Mouse (Mus musculus) liver, embryonic 11.5 days (tissue): ENCODE measurements around the gene Sp1. TPM values are rescaled to one million over a fixed set of nuclear protein-coding genes. Genes with fewer than 3 reads are reported as not detected.

Source experiments
- ATAC-seq: fragments of 200-750 bp; cut with Nextera tagmentation; replicated peaks from 2 replicates; pipeline ENCODE4 v1.8.0; 2017; ENCODE audit warnings: moderate number of reproducible peaks, mild to moderate bottlenecking, moderate TSS enrichment, moderate library complexity; ENCODE audit not compliant: low FRiP score
- DNase-seq: peaks from one replicate; pipeline ENCODE4 v3.0.0-alpha.2; 2017; ENCODE audit warnings: low spot score
- H3K27ac ChIP-seq: fragments of 300-500 bp; sonication (generic); 2 replicates; pipeline ENCODE4 v1.5.1; 2014; ENCODE audit warnings: mild to moderate bottlenecking, low read depth, low read length, control low read depth
- H3K27me3 ChIP-seq: fragments of 300-500 bp; sonication (generic); replicated peaks from 2 replicates; pipeline ENCODE4 v1.6.1; 2014; ENCODE audit warnings: low read length, mixed read lengths; ENCODE audit not compliant: control insufficient read depth, insufficient read depth
- H3K36me3 ChIP-seq: fragments of 300-500 bp; sonication (generic); 2 replicates; pipeline ENCODE4 v1.6.1; 2014; ENCODE audit warnings: mild to moderate bottlenecking, low read length, moderate library complexity, mixed read lengths; ENCODE audit not compliant: control insufficient read depth, insufficient read depth
- H3K4me1 ChIP-seq: fragments of 300-500 bp; sonication (generic); replicated peaks from 2 replicates; pipeline ENCODE4 v1.6.1; 2014; ENCODE audit warnings: low read length, mixed read lengths; ENCODE audit not compliant: control insufficient read depth, insufficient read depth
- H3K4me2 ChIP-seq: fragments of 300-500 bp; sonication (generic); 2 replicates; pipeline ENCODE4 v1.6.1; 2014; ENCODE audit warnings: mild to moderate bottlenecking, control low read depth, moderate library complexity
- H3K4me3 ChIP-seq: fragments of 300-500 bp; sonication (generic); 2 replicates; pipeline ENCODE4 v1.5.1; 2014; ENCODE audit warnings: low read depth, low read length, control low read depth
- H3K9ac ChIP-seq: fragments of 300-500 bp; sonication (generic); 2 replicates; pipeline ENCODE4 v1.6.1; 2014; ENCODE audit warnings: low read depth, low read length, control low read depth
- H3K9me3 ChIP-seq: fragments of 300-500 bp; sonication (generic); 2 replicates; pipeline ENCODE4 v1.6.1; 2016; ENCODE audit warnings: low read length, inconsistent platforms, mixed read lengths; ENCODE audit not compliant: control insufficient read depth
- WGBS: fragments of 180-500 bp; shearing (Covaris S2); extraction: QIAGEN DNeasy Blood & Tissue Kit; methylation state at CpG from one replicate; pipeline ENCODE4 v1.1.7; 2014; 5-methylcytosine and 5-hydroxymethylcytosine counted together
- polyA plus RNA-seq: library from polyadenylated mRNA; unstranded; fragments of >200 nt; fragmentation: Nextera tagmentation; extraction: Ambion mirVana; gene quantifications from 2 replicates; pipeline ENCODE4 v1.2.1, GENCODE M21; 2014

The Sp1 gene
- 9.7 and 10.6 TPM in 2 replicates for polyA plus RNA-seq

- H3K9me3 ChIP-seq = no peaks in the 10 kb centered on the region
- H3K4me1 ChIP-seq = peaks cover 35% of the 10 kb centered on the region
- no peaks in the 10 kb centered on the region for H3K27me3 ChIP-seq
- ATAC-seq = peak; percentile 93
- peak; percentile 97 for DNase-seq
- WGBS = under 1% methylated on average over 38 of the region's 38 CpGs
- H3K36me3 ChIP-seq = peaks cover 28% of the 10 kb centered on the region
- peak within 1 kb of the TSS; percentile 99 for H3K27ac ChIP-seq
- H3K4me3 ChIP-seq = peak within 1 kb of the TSS; percentile 77
- peak within 1 kb of the TSS; percentile 67 for H3K4me2 ChIP-seq
- H3K9ac ChIP-seq = peak within 1 kb of the TSS; percentile 93
Measured at GRCm38 (mm10) chr15:102405489-102406195, at the start of gene Sp1. TSS of gene Sp1 (plus strand) at chr15:102406143.

DNA sequence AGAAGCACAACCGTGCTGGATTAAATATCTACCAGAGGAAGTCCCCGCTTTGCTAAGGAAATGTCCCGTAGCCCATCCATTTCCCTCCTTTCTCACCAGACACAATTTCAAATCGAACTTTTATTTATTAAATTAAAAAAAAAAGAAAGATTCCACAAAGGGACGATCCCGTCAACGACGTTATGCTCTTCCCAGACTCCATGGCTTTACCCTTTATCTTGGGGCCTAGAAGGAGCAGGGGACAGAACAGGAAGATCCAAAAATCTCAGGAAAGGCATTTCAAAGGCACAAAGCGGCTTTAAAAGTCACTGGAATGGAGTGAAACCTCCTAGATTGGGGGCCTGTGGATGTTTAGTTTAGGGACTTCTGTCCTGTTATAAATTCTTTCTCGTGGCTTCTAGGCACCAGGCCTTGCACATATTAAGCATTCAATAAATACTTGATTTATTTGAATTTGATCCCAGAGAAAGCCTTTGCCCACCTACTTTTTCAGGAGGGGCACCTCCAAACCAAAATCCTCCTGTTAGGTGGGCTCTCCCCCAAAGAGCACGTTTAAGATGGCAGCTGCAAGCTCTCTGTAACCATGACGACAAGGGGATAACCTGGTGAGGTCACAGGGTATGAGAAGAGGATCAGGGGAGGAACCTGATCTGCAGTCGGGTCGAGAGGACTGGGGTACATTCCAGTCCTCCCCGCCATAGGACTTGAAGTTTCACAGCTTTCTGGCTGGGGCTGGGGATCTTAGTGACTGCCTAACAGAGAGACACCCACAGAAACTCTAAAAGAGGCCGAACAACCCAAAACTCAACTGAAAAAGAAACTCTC lies 49.2 kb upstream of the Sp1 start:
- H3K4me2 ChIP-seq = peak overlapping the region; percentile 99
- H3K4me3 ChIP-seq = no peak overlapping the region
- no peaks in the 10 kb centered on the region for H3K9me3 ChIP-seq
- ATAC-seq (no peak), DNase-seq (no peak)
- H3K4me1 ChIP-seq = peaks cover 9% of the 10 kb centered on the region
- H3K36me3 ChIP-seq = no peaks in the 10 kb centered on the region
- 31% methylated on average over 16 of the region's 16 CpGs for WGBS
- H3K27ac ChIP-seq = no peak overlapping the region
- H3K9ac ChIP-seq = no peak overlapping the region
- peaks cover 48% of the 10 kb centered on the region for H3K27me3 ChIP-seq

DNA sequence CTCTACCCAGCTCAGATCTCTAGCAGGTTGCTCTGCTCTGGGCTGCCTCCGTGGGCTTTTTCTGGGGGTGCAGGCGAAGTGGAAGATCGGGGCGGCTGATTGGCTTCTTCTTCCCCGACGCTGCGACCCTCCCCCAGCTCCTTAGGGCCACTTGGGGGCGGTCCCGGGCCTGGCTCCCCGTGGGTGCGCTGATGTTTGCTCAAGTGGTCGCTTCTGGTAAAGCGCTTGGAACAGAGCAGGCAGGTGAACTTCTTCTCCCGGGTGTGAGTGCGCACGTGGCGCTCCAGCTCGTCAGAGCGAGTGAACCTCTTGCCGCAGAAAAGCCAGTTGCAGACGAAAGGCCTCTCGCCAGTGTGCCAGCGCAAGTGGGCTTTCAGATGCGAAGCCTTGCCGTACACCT lies 47.8 kb upstream of the Sp1 start:
- WGBS = 5% methylated on average over 25 of the region's 25 CpGs
- Histone ChIP-seq H3K27ac (no peak overlapping the region), H3K9me3 (no peaks in the 10 kb centered on the region), H3K9ac (peak overlapping the region; percentile 34; the same call in 1 of the 2 replicates), H3K4me1 (peaks cover 17% of the 10 kb centered on the region), H3K27me3 (peaks cover 54% of the 10 kb centered on the region), H3K4me3 (peak overlapping the region; percentile 23; the same call in 1 of the 2 replicates), H3K4me2 (peak overlapping the region; percentile 50), H3K36me3 (no peaks in the 10 kb centered on the region)
- no peak for DNase-seq
- no peak for ATAC-seq

DNA sequence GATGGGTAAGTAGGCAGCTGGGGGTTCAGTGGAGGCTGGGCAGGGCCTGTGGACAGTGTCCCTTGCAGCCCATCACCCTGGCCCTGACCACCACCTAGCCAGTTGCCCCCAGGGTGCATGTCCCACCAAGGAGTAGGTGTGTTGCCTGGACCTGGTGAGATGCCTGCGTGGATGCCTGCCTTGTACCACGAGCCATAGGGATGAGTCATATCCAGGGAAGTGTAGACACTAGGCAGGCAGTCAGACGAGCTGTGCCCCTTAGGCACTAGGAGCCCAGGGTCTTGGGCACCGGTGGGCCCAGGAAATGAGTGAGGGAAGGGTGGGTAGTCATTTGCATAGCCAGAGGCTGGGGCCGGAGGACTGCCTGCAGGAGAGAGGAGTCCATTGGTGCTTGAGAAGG lies 47.1 kb upstream of the Sp1 start:
- H3K4me2 ChIP-seq = no peak overlapping the region
- 27% methylated on average over 5 of the region's 5 CpGs for WGBS
- peaks cover 56% of the 10 kb centered on the region for H3K27me3 ChIP-seq
- H3K9ac ChIP-seq = no peak overlapping the region
- H3K27ac ChIP-seq = no peak overlapping the region
- no peak for DNase-seq
- no peak for ATAC-seq
- H3K4me1 ChIP-seq = peaks cover 17% of the 10 kb centered on the region
- no peaks in the 10 kb centered on the region for H3K9me3 ChIP-seq
- H3K4me3 ChIP-seq = no peak overlapping the region
- no peaks in the 10 kb centered on the region for H3K36me3 ChIP-seq

DNA sequence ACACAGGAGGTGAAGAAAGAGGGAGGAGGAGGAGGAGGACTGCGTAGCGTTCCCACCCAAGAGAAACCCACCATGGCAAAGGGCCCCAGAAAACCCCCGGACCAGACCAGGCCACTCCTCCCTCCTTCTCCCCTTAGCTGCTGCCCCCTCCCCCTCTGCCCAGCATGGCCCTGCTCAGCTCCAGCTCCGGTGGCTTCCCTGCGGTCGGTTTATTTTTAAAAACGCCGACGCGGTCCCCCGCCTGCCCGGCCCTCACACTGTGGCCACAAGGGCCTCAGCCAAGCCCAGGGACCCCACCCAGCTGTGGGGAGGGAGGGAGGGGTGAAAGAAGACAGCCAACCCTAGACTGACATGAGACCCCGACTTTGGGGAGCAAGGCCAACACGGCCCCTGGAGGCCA lies 43.3 kb upstream of the Sp1 start:
- H3K4me3 ChIP-seq = peak overlapping the region; percentile 21; the same call in 1 of the 2 replicates
- H3K4me1 ChIP-seq = peaks cover 27% of the 10 kb centered on the region
- ATAC-seq = no peak
- no peak for DNase-seq
- no peak overlapping the region for H3K27ac ChIP-seq
- peak overlapping the region; percentile 48; the same call in 1 of the 2 replicates for H3K9ac ChIP-seq
- peaks cover 64% of the 10 kb centered on the region for H3K27me3 ChIP-seq
- peak overlapping the region; percentile 55 for H3K4me2 ChIP-seq
- no peaks in the 10 kb centered on the region for H3K9me3 ChIP-seq
- H3K36me3 ChIP-seq = no peaks in the 10 kb centered on the region
- WGBS = 12% methylated on average over 14 of the region's 14 CpGs

DNA sequence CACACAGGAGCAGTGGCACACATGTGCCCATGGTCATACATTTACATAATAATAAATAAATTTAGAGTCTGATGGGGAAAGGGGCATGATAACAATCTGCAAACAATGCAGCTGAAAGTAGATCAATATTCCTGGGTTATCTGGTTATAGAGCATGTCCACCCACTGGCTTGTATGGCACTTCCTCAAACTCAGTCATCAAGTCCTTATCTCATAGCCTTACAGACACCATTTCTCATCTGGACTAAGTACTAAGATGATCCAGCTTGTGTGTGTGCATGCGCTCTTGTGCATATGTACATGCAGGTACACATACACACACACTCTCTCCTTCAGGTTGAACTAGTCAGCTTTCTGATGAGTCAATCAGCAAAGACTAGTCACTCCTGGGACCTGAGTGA lies 41.3 kb upstream of the Sp1 start:
- Histone ChIP-seq H3K4me3 (no peak overlapping the region), H3K27me3 (peaks cover 46% of the 10 kb centered on the region), H3K36me3 (no peaks in the 10 kb centered on the region), H3K4me2 (no peak overlapping the region), H3K4me1 (peaks cover 24% of the 10 kb centered on the region), H3K9me3 (no peaks in the 10 kb centered on the region), H3K9ac (no peak overlapping the region), H3K27ac (no peak overlapping the region)
- DNase-seq (no peak), ATAC-seq (no peak)
- WGBS = 62% methylated on average over 1 of the region's 1 CpGs

- Histone ChIP-seq H3K4me2 (peak overlapping the region; percentile 59), H3K4me3 (peak overlapping the region; percentile 5; the same call in 1 of the 2 replicates), H3K27ac (no peak overlapping the region), H3K9me3 (no peaks in the 10 kb centered on the region), H3K4me1 (peaks cover 32% of the 10 kb centered on the region), H3K36me3 (no peaks in the 10 kb centered on the region), H3K9ac (peak overlapping the region; percentile 41; the same call in 1 of the 2 replicates), H3K27me3 (peaks cover 55% of the 10 kb centered on the region)
- DNase-seq = no peak
- no peak for ATAC-seq
- WGBS = 10% methylated on average over 7 of the region's 7 CpGs
Measured at GRCm38 (mm10) chr15:102366238-102366637, 39.7 kb upstream of the Sp1 start.

GRCm38 (mm10) chr15:102366733-102367344 lies 39.1 kb upstream of the Sp1 start, which contains the start of gene Sp7:
TSS of gene Sp7 (minus strand) at chr15:102367182.
- 10% methylated on average over 15 of the region's 15 CpGs for WGBS
- peak within 1 kb of the TSS; percentile 41; the same call in 1 of the 2 replicates for H3K9ac ChIP-seq
- DNase-seq = no peak

More at GRCm38 (mm10) chr15:102366733-102367344, 39.1 kb upstream of the Sp1 start, which contains the start of gene Sp7:
- peaks cover 61% of the 10 kb centered on the region for H3K27me3 ChIP-seq
- H3K36me3 ChIP-seq = no peaks in the 10 kb centered on the region
- H3K4me3 ChIP-seq = peak within 1 kb of the TSS; percentile 5; the same call in 1 of the 2 replicates
- no peak within 1 kb of the TSS for H3K27ac ChIP-seq
- ATAC-seq = no peak
- peaks cover 34% of the 10 kb centered on the region for H3K4me1 ChIP-seq
- H3K4me2 ChIP-seq = peak within 1 kb of the TSS; percentile 59
- H3K9me3 ChIP-seq = no peaks in the 10 kb centered on the region
